Mouse (Mus musculus): Measurements from ENCODE around the gene Zmynd8. TPM values are rescaled to one million over a fixed set of nuclear protein-coding genes. Genes with fewer than 3 reads are reported as not detected.
A peak's percentile ranks its signal among the peaks of the same experiment; 100 is the strongest.

Zmynd8 gene
- 43.5 and 46.9 TPM in 2 replicates for polyA plus RNA-seq (2014; fragmentation: Nextera tagmentation; extraction: Ambion mirVana)

- Histone ChIP-seq H3K4me1 (ENCODE audit: control insufficient read depth, insufficient read depth, low read length) (peaks cover 22% of the 10 kb centered on the region), H3K9ac (ENCODE audit: low read length) (peak within 1 kb of the TSS; percentile 53), H3K4me3 (ENCODE audit: low read depth, low read length) (peak within 1 kb of the TSS; percentile 15; the same call in 1 of the 2 replicates), H3K36me3 (ENCODE audit: control insufficient read depth, insufficient read depth, low read length) (no peaks in the 10 kb centered on the region), H3K27me3 (ENCODE audit: control insufficient read depth, insufficient read depth, low read length) (no peaks in the 10 kb centered on the region), H3K4me2 (ENCODE audit: low read depth, severe bottlenecking) (peak within 1 kb of the TSS; percentile 42), H3K27ac (replicated peaks; ENCODE audit: low read depth, low read length) (peak within 1 kb of the TSS; percentile 84), H3K9me3 (ENCODE audit: control insufficient read depth, low read length) (no peaks in the 10 kb centered on the region)
- ATAC-seq (ENCODE audit: insufficient number of reproducible peaks, low FRiP score, low TSS enrichment, low read depth) (peak; percentile 17; the same call in 1 of the 2 replicates), DNase-seq (ENCODE audit: low spot score) (no peak)
- 17% methylated on average over 23 of the region's 23 CpGs for WGBS
Observed at GRCm38 (mm10) chr2:165898202-165899194, at the start of gene Zmynd8. TSS of gene Zmynd8 (minus strand) at chr2:165899016.

- H3K27ac ChIP-seq (replicated peaks; ENCODE audit: low read depth, low read length): no peak overlapping the region
Observed at GRCm38 (mm10) chr2:165948007-165948406, 49.2 kb upstream of the Zmynd8 start.

DNA sequence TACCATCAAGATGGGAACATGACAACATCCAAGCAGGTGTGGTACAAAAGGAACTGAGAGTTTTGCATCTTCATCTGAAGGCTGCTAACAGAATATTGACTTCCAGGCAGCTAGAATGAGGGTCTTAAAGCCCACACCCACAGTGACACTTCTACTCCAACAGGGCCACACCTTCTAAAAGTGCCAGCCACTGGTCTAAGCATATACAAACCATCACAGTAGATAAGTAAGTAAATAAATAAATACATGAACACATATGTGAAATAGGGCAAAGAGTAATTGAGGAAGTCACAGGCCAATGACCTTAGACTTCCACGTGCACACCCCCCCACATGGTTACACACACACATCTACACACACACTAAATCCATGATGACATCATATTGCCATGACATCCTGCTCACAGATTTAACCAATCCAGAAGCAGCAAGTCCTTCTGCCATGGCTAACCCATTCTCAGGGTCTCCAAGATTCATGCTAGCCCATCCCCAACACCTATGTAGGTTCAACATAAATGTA lies 47.3 kb upstream of the Zmynd8 start:
- no peaks in the 10 kb centered on the region for H3K9me3 ChIP-seq (ENCODE audit: control insufficient read depth, low read length)
- DNase-seq (ENCODE audit: low spot score) (no peak), ATAC-seq (ENCODE audit: insufficient number of reproducible peaks, low FRiP score, low TSS enrichment, low read depth) (no peak)
- H3K27ac ChIP-seq (replicated peaks; ENCODE audit: low read depth, low read length): no peak overlapping the region
- H3K36me3 ChIP-seq (ENCODE audit: control insufficient read depth, insufficient read depth, low read length): no peaks in the 10 kb centered on the region
- no peaks in the 10 kb centered on the region for H3K4me1 ChIP-seq (ENCODE audit: control insufficient read depth, insufficient read depth, low read length)
- H3K4me2 ChIP-seq (ENCODE audit: low read depth, severe bottlenecking): no peak overlapping the region
- no peaks in the 10 kb centered on the region for H3K27me3 ChIP-seq (ENCODE audit: control insufficient read depth, insufficient read depth, low read length)
- WGBS: 93% methylated on average over 1 of the region's 1 CpGs
- no peak overlapping the region for H3K4me3 ChIP-seq (ENCODE audit: low read depth, low read length)
- H3K9ac ChIP-seq (ENCODE audit: low read length): no peak overlapping the region

More at GRCm38 (mm10) chr2:165948007-165948406, 49.2 kb upstream of the Zmynd8 start:
- ATAC-seq (ENCODE audit: insufficient number of reproducible peaks, low FRiP score, low TSS enrichment, low read depth) (no peak), DNase-seq (ENCODE audit: low spot score) (no peak)
- 79% methylated on average over 1 of the region's 1 CpGs for whole genome bisulfite sequencing
- H3K4me3 ChIP-seq (ENCODE audit: low read depth, low read length): no peak overlapping the region
- H3K4me1 ChIP-seq (ENCODE audit: control insufficient read depth, insufficient read depth, low read length): no peaks in the 10 kb centered on the region
- no peak overlapping the region for H3K4me2 ChIP-seq (ENCODE audit: low read depth, severe bottlenecking)
- H3K9ac ChIP-seq (ENCODE audit: low read length): no peak overlapping the region
- H3K27me3 ChIP-seq (ENCODE audit: control insufficient read depth, insufficient read depth, low read length): no peaks in the 10 kb centered on the region
- H3K36me3 ChIP-seq (ENCODE audit: control insufficient read depth, insufficient read depth, low read length): no peaks in the 10 kb centered on the region
- no peaks in the 10 kb centered on the region for H3K9me3 ChIP-seq (ENCODE audit: control insufficient read depth, low read length)

GRCm38 (mm10) chr2:165944576-165945351 lies 45.9 kb upstream of the Zmynd8 start:
- Histone ChIP-seq H3K4me3 (ENCODE audit: low read depth, low read length) (no peak overlapping the region), H3K9me3 (ENCODE audit: control insufficient read depth, low read length) (no peaks in the 10 kb centered on the region), H3K36me3 (ENCODE audit: control insufficient read depth, insufficient read depth, low read length) (no peaks in the 10 kb centered on the region), H3K4me2 (ENCODE audit: low read depth, severe bottlenecking) (no peak overlapping the region), H3K27me3 (ENCODE audit: control insufficient read depth, insufficient read depth, low read length) (no peaks in the 10 kb centered on the region), H3K4me1 (ENCODE audit: control insufficient read depth, insufficient read depth, low read length) (no peaks in the 10 kb centered on the region), H3K9ac (ENCODE audit: low read length) (no peak overlapping the region), H3K27ac (replicated peaks; ENCODE audit: low read depth, low read length) (no peak overlapping the region)
- no peak for DNase-seq (ENCODE audit: low spot score)
- ATAC-seq (ENCODE audit: insufficient number of reproducible peaks, low FRiP score, low TSS enrichment, low read depth): no peak
- WGBS: 82% methylated on average over 11 of the region's 11 CpGs

DNA sequence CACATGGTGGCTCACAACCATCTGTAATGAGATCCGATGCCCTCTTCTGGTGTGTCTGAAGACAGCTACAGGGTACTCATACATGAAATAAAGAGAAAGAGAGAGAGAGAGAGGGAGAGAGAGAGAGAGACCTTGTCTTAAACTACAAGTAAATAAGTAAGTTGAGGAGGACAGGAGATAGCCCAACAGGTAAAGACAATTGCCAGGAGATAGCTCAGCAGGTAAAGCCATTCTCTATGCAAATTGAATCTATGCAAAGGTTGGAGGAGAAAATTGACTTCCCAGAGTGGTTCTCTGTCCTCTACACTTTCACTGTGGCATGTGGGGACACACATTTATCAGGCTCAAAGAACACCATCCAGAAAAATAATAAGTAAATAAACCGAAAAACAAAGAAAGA lies 44.3 kb upstream of the Zmynd8 start:
- ATAC-seq (ENCODE audit: insufficient number of reproducible peaks, low FRiP score, low TSS enrichment, low read depth) (no peak), DNase-seq (ENCODE audit: low spot score) (no peak)
- Histone ChIP-seq H3K27me3 (ENCODE audit: control insufficient read depth, insufficient read depth, low read length) (no peaks in the 10 kb centered on the region), H3K4me3 (ENCODE audit: low read depth, low read length) (no peak overlapping the region), H3K4me1 (ENCODE audit: control insufficient read depth, insufficient read depth, low read length) (no peaks in the 10 kb centered on the region), H3K9me3 (ENCODE audit: control insufficient read depth, low read length) (no peaks in the 10 kb centered on the region), H3K4me2 (ENCODE audit: low read depth, severe bottlenecking) (no peak overlapping the region), H3K9ac (ENCODE audit: low read length) (no peak overlapping the region), H3K36me3 (ENCODE audit: control insufficient read depth, insufficient read depth, low read length) (no peaks in the 10 kb centered on the region), H3K27ac (replicated peaks; ENCODE audit: low read depth, low read length) (no peak overlapping the region)
- 93% methylated on average over 2 of the region's 2 CpGs for WGBS

DNA sequence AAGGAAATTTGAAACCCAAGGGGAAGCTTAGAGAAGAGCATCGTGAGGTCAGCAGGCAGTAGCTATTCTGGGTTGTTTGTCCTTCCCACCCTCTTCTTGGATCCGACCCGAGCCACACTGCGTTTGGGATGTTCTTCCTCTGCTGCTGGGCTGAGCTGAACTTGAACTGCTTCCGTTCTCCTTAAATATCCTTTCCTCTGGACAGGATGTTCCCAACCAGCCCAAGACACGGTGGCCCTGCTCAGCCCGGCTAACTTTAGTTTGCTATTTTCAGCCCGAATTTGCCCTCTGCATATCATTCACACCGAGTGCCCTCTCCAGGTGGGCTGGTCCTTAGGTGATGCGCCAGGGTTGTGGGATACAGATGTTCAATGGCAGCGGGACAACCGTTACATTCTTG lies 37.3 kb upstream of the Zmynd8 start:
- no peak overlapping the region for H3K27ac ChIP-seq (replicated peaks; ENCODE audit: low read depth, low read length)
- WGBS: 70% methylated on average over 12 of the region's 12 CpGs
- no peak for ATAC-seq (ENCODE audit: insufficient number of reproducible peaks, low FRiP score, low TSS enrichment, low read depth)
- no peak overlapping the region for H3K9ac ChIP-seq (ENCODE audit: low read length)
- H3K9me3 ChIP-seq (ENCODE audit: control insufficient read depth, low read length): no peaks in the 10 kb centered on the region
- H3K4me3 ChIP-seq (ENCODE audit: low read depth, low read length): no peak overlapping the region
- H3K4me2 ChIP-seq (ENCODE audit: low read depth, severe bottlenecking): no peak overlapping the region
- no peak for DNase-seq (ENCODE audit: low spot score)
- no peaks in the 10 kb centered on the region for H3K4me1 ChIP-seq (ENCODE audit: control insufficient read depth, insufficient read depth, low read length)
- no peaks in the 10 kb centered on the region for H3K27me3 ChIP-seq (ENCODE audit: control insufficient read depth, insufficient read depth, low read length)
- H3K36me3 ChIP-seq (ENCODE audit: control insufficient read depth, insufficient read depth, low read length): no peaks in the 10 kb centered on the region

GRCm38 (mm10) chr2:165927705-165928104 lies 28.9 kb upstream of the Zmynd8 start:
- Histone ChIP-seq H3K4me1 (ENCODE audit: control insufficient read depth, insufficient read depth, low read length) (no peaks in the 10 kb centered on the region), H3K4me3 (ENCODE audit: low read depth, low read length) (no peak overlapping the region), H3K27ac (replicated peaks; ENCODE audit: low read depth, low read length) (no peak overlapping the region), H3K36me3 (ENCODE audit: control insufficient read depth, insufficient read depth, low read length) (no peaks in the 10 kb centered on the region), H3K9me3 (ENCODE audit: control insufficient read depth, low read length) (no peaks in the 10 kb centered on the region), H3K27me3 (ENCODE audit: control insufficient read depth, insufficient read depth, low read length) (no peaks in the 10 kb centered on the region), H3K4me2 (ENCODE audit: low read depth, severe bottlenecking) (no peak overlapping the region), H3K9ac (ENCODE audit: low read length) (no peak overlapping the region)
- 96% methylated on average over 16 of the region's 16 CpGs for WGBS
- DNase-seq (ENCODE audit: low spot score) (no peak), ATAC-seq (ENCODE audit: insufficient number of reproducible peaks, low FRiP score, low TSS enrichment, low read depth) (no peak)

DNA sequence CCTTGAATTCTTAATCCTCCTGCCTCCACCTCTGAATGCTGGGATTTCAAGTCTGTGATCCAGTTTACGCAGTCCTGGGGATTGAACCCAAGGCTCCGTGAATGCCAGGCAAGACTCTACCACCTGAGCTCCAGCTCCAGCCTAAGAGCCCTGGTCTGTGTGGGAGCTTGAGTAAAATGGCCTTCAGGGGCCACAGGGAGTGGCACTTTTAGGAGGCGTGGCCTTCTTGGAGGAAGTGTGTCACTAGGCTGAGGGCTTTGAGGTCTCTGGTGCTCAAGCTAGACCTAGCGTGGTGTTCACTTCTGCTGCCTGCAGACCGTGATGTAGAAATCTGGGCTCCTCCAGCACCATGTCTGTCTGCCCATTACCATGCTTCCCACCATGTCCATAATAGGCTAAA lies 27.4 kb upstream of the Zmynd8 start:
- Histone ChIP-seq H3K9me3 (ENCODE audit: control insufficient read depth, low read length) (no peaks in the 10 kb centered on the region), H3K4me3 (ENCODE audit: low read depth, low read length) (no peak overlapping the region), H3K27me3 (ENCODE audit: control insufficient read depth, insufficient read depth, low read length) (no peaks in the 10 kb centered on the region), H3K9ac (ENCODE audit: low read length) (no peak overlapping the region), H3K4me1 (ENCODE audit: control insufficient read depth, insufficient read depth, low read length) (no peaks in the 10 kb centered on the region), H3K36me3 (ENCODE audit: control insufficient read depth, insufficient read depth, low read length) (no peaks in the 10 kb centered on the region), H3K27ac (replicated peaks; ENCODE audit: low read depth, low read length) (no peak overlapping the region), H3K4me2 (ENCODE audit: low read depth, severe bottlenecking) (no peak overlapping the region)
- WGBS: 90% methylated on average over 5 of the region's 5 CpGs
- ATAC-seq (ENCODE audit: insufficient number of reproducible peaks, low FRiP score, low TSS enrichment, low read depth): no peak
- no peak for DNase-seq (ENCODE audit: low spot score)
